Mouse (Mus musculus) ES-E14 (cell line): ENCODE results near the gene Slc15a1. TPM values are rescaled to one million over a fixed set of nuclear protein-coding genes. Genes with fewer than 3 reads are reported as not detected.

Experiments
- DNase-seq: peaks from one replicate; pipeline ENCODE4 v3.0.0-alpha.2; 2013; ENCODE audit warnings: low read depth, low spot score
- H3K27ac ChIP-seq: 2 replicates; pipeline ENCODE4 v1.5.1; 2012; ENCODE audit warnings: low read depth, mild to moderate bottlenecking, low read length, moderate library complexity, mixed read lengths; ENCODE audit not compliant: poor library complexity, insufficient read depth, severe bottlenecking
- H3K36me3 ChIP-seq: 2 replicates; pipeline ENCODE4 v1.6.1; 2012; ENCODE audit warnings: mild to moderate bottlenecking, low read length, moderate library complexity, mixed read lengths; ENCODE audit not compliant: control insufficient read depth, poor library complexity, insufficient read depth, severe bottlenecking
- H3K4me1 ChIP-seq, 2 experiments: fragments of 150-350 bp in 1 of 2; sonication (generic) in 1 of 2; 2 replicates each; pipeline ENCODE4 v1.6.1; 2012; ENCODE audit warnings: low read length in 2 of 2, mild to moderate bottlenecking in 1 of 2, mixed read lengths in 1 of 2; ENCODE audit not compliant: control insufficient read depth in 2 of 2, insufficient read depth in 2 of 2, poor library complexity in 1 of 2
- H3K4me3 ChIP-seq, 2 experiments: fragments of 150-350 bp in 1 of 2; sonication (generic) in 1 of 2; 2 replicates each; pipeline ENCODE4 v1.5.1; 2012; ENCODE audit warnings: low read length in 2 of 2, low read depth in 1 of 2, mild to moderate bottlenecking in 1 of 2, mixed read lengths in 1 of 2; ENCODE audit not compliant: insufficient read depth in 1 of 2, poor library complexity in 1 of 2, severe bottlenecking in 1 of 2
- H3K9ac ChIP-seq: 2 replicates; pipeline ENCODE4 v1.6.1; 2012; ENCODE audit warnings: low read depth, mild to moderate bottlenecking, low read length, mixed read lengths; ENCODE audit not compliant: poor library complexity, insufficient read depth, severe bottlenecking
- H3K9me3 ChIP-seq: fragments of 150-350 bp; sonication (generic); 2 replicates; pipeline ENCODE4 v1.6.1; 2012; ENCODE audit warnings: low read depth, mild to moderate bottlenecking, low read length; ENCODE audit not compliant: control insufficient read depth, insufficient read depth
- CHD2 ChIP-seq: IDR thresholded peaks from 2 replicates; pipeline ENCODE4 v1.6.1; 2014; ENCODE audit warnings: mild to moderate bottlenecking, low read depth, low read length, inconsistent platforms
- HCFC1 ChIP-seq: IDR thresholded peaks from 2 replicates; pipeline ENCODE4 v1.6.1; 2012; ENCODE audit warnings: low read length, inconsistent platforms, borderline replicate concordance; ENCODE audit not compliant: insufficient read depth
- MAFK ChIP-seq: IDR thresholded peaks from 2 replicates; pipeline ENCODE4 v1.6.1; 2014; ENCODE audit warnings: mild to moderate bottlenecking, low read depth, low read length, inconsistent platforms; ENCODE audit not compliant: insufficient read depth
- ZC3H11A ChIP-seq: IDR thresholded peaks from 2 replicates; pipeline ENCODE4 v1.6.1; 2012; ENCODE audit warnings: low read depth, mild to moderate bottlenecking, inconsistent platforms, low read length, borderline replicate concordance
- ZNF384 ChIP-seq: IDR thresholded peaks from 2 replicates; pipeline ENCODE4 v1.6.1; 2012; ENCODE audit warnings: low read depth, low read length, inconsistent platforms
- in situ Hi-C, 2 experiments: fragments of 600-800 bp; cut with MboI; formaldehyde crosslinking; loops; one replicate each; pipeline ENCODE4 v1.15.1; 2025; ENCODE audit warnings: low sequenced_read_pairs in 2 of 2, inconsistent platforms in 1 of 2; ENCODE audit not compliant: unreplicated experiment in 2 of 2
- total RNA-seq: library from RNA; depleted of rRNA; stranded (reverse); fragments of 300-350 nt; gene quantifications from 2 replicates; pipeline ENCODE4 v1.2.3, GENCODE M21; 2012

Gene Slc15a1
- total RNA-seq, 1 experiment, result 4.6 TPM

DNA sequence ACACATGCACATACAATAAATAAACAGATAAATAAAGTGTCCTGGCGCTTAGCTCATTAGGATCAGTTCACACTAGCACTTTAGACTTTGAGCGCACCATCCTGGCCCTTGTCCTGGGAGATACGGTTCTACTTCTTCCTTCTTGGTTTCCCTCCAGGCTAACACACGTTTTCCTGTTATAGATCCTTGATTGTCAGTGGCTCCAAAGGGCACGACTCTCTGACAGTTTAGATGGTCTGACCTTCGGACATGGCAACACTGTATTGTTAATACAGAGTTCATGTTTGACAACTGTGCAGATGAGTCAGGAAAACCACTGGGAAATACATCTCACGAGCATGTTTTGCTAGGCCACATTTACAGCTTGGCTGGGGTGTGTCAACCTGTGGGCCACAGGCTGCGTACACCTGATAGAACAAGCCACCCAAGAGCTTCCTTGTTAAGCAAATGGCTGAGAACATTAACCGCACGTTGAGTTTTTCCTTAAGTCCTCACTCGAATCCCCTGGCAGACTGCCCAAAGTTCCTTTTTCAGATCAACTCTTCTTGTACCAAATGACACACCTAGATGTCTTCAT lies 33.4 kb downstream of the Slc15a1 start:
- in situ Hi-C loops, result loop anchor here in 1 of 2 experiments (10.0 kb wide), 1 partner anchor 103 kb away; no protein-coding TSS in a partner anchor

DNA sequence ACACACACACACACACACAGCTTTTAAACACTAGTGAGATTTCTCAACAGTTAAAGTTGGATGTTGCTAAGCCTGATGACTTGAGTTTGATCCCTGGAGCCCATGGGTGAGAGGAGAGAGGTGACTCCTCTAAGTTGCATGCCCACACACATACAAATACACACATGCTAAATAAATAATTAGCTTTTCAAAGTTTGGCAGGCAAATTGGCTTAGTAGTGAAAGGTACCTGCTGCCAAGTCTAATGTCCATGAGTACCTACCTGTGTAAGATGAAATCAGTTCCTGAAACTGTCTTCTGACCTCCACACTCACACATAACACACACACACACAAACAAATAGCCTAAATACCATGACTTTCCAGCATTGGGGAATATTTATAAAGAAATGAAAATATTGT lies 35.5 kb downstream of the Slc15a1 start:
- Histone ChIP-seq H3K9ac (no peak overlapping the region), H3K9me3 (no peaks in the 10 kb centered on the region), H3K4me1 (no peaks in the 10 kb centered on the region), H3K27ac (no peak overlapping the region), H3K36me3 (no peaks in the 10 kb centered on the region), H3K4me3 (no peak overlapping the region)
- DNase-seq, result no peak
- no peak for TF ChIP-seq ZNF384
- in situ Hi-C loops, result no loop called here

More for the DNA sequence above, 33.4 kb downstream of the Slc15a1 start:
- no peaks in the 10 kb centered on the region for H3K4me1 ChIP-seq
- H3K36me3 ChIP-seq, result no peaks in the 10 kb centered on the region
- TF ChIP-seq CHD2 (no peak), ZNF384 (no peak), MAFK (no peak), ZC3H11A (no peak), HCFC1 (no peak)
- no peak overlapping the region for H3K27ac ChIP-seq
- H3K9ac ChIP-seq, result no peak overlapping the region
- no peak overlapping the region for H3K4me3 ChIP-seq
- no peak for DNase-seq
- H3K9me3 ChIP-seq, result no peaks in the 10 kb centered on the region

DNA sequence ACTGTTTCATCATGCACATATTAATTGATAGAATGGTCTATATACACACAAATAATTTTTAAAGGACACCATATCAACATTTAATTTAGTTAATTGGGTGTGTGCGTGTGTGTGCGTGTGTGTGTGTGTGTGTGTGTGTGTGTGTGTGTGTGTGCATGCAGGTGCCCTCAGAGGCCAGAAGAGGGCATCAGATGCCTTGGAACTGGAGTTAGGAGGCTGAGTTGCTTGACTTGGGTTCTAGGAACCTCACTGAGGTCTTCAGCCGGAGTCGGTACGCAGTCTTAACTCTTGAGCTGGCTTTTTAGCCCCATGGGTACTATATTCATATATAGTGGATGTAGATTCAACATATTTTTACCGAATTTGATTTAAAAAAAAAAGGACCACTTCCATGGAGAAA lies 37.4 kb downstream of the Slc15a1 start:
- Histone ChIP-seq H3K9me3 (no peaks in the 10 kb centered on the region), H3K9ac (no peak overlapping the region), H3K27ac (no peak overlapping the region), H3K36me3 (no peaks in the 10 kb centered on the region), H3K4me1 (no peaks in the 10 kb centered on the region), H3K4me3 (no peak overlapping the region)
- DNase-seq, result no peak
- TF ChIP-seq HCFC1 (no peak), ZNF384 (no peak), ZC3H11A (no peak), CHD2 (no peak), MAFK (no peak)
- in situ Hi-C loops, result no loop called here

DNA sequence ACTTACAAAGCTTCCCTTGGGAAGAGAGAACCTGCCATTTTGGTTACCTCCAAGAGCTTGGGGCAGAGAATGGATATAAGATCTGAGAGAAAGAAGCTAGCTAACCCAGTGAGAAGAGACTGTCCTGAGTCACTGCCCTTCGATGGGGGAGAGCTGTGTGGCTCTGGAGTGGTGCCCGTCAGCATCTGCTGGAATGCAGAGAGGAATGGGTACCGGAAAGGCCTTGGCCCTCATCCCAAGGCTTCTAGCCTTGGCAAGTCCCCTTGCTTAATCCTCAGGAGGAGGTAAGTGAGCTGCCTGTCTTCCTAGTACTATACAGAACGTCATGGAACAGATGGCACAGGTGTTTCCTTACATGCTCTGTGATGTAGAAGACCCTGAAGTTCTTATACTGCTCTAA lies 38.6 kb downstream of the Slc15a1 start:
- H3K4me1 ChIP-seq, result no peaks in the 10 kb centered on the region
- no peak overlapping the region for H3K4me3 ChIP-seq
- TF ChIP-seq ZC3H11A, result no peak
- no peak for TF ChIP-seq HCFC1
- no peak for TF ChIP-seq MAFK
- no peak for TF ChIP-seq CHD2
- TF ChIP-seq ZNF384, result no peak
- H3K27ac ChIP-seq, result no peak overlapping the region
- in situ Hi-C loops, result no loop called here
- H3K9me3 ChIP-seq, result no peaks in the 10 kb centered on the region
- H3K9ac ChIP-seq, result no peak overlapping the region
- no peak for DNase-seq
- H3K36me3 ChIP-seq, result no peaks in the 10 kb centered on the region

DNA sequence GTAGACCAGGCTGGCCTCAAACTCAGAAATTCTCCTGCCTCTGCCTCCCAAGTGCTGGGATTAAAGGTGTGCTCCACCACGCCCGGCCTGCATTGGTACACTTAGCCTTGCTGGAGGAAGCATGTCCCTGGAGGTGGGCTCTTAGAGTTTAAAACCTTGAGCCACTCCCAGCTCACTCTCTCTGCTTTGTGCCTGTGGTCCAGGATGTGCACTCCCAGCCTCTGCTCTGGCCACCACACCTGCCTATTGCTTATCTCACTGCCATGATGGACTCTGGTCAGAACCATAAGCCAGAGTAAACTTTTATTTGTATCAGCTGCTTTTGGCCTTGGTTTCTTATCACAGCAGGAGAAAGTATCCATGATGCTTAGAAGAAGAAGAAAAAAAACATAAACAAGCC lies 40.7 kb downstream of the Slc15a1 start:
- Histone ChIP-seq H3K9me3 (no peaks in the 10 kb centered on the region), H3K4me3 (no peak overlapping the region), H3K4me1 (no peaks in the 10 kb centered on the region), H3K27ac (no peak overlapping the region), H3K9ac (no peak overlapping the region), H3K36me3 (no peaks in the 10 kb centered on the region)
- in situ Hi-C loops, result no loop called here
- DNase-seq, result no peak
- no peak for TF ChIP-seq CHD2
- no peak for TF ChIP-seq ZNF384
- no peak for TF ChIP-seq MAFK
- TF ChIP-seq HCFC1, result no peak
- no peak for TF ChIP-seq ZC3H11A
